Mouse (Mus musculus): ENCODE data around the gene Gast. TPM values are rescaled to one million over a fixed set of nuclear protein-coding genes. Genes with fewer than 3 reads are reported as not detected.
A peak's percentile ranks its signal among the peaks of the same experiment; 100 is the strongest.
"Not testable (repeated sequence)": the region's sequence is repeated elsewhere in the genome, so short reads cannot be mapped to it uniquely, and the experiment has no call there.

The Gast gene
- polyA plus RNA-seq, 1 experiment, result not detected

GRCm38 (mm10) chr11:100355972-100356818 lies 22.0 kb downstream of the Gast start, which contains the start of gene Hap1:
Gene Hap1 (minus strand): TSS chr11:100356128.
- Histone ChIP-seq H3K4me3 (replicated peaks; ENCODE audit: extremely low read depth, low read depth, low read length) (peak within 1 kb of the TSS; percentile 82), H3K4me1 (ENCODE audit: control insufficient read depth, insufficient read depth, low read length) (no peaks in the 10 kb centered on the region)
- whole genome bisulfite sequencing, result 2% methylated on average over 49 of the region's 49 CpGs
- DNase-seq, result peak; percentile 70
- no peak for TF ChIP-seq CTCF (IDR thresholded peaks at IDR 0.05; ENCODE audit: insufficient read depth, low read length)
- TF ChIP-seq POLR2A (IDR thresholded peaks at IDR 0.05; ENCODE audit: borderline replicate concordance, extremely low read depth, low read depth, low read length), result peak; percentile 47; the same call in 1 of the 2 replicates

- Histone ChIP-seq H3K4me3 (replicated peaks; ENCODE audit: extremely low read depth, low read depth, low read length) (no peak overlapping the region), H3K4me1 (ENCODE audit: control insufficient read depth, insufficient read depth, low read length) (no peaks in the 10 kb centered on the region)
- WGBS, result 14% methylated on average over 9 of the region's 9 CpGs
- no peak for TF ChIP-seq CTCF (IDR thresholded peaks at IDR 0.05; ENCODE audit: insufficient read depth, low read length)
- no peak for TF ChIP-seq POLR2A (IDR thresholded peaks at IDR 0.05; ENCODE audit: borderline replicate concordance, extremely low read depth, low read depth, low read length)
- DNase-seq, result no peak
Measured at GRCm38 (mm10) chr11:100356819-100357211, 22.6 kb downstream of the Gast start.

- no peak for TF ChIP-seq POLR2A (IDR thresholded peaks at IDR 0.05; ENCODE audit: borderline replicate concordance, extremely low read depth, low read depth, low read length)
- TF ChIP-seq CTCF (IDR thresholded peaks at IDR 0.05; ENCODE audit: insufficient read depth, low read length), result no peak
- no peaks in the 10 kb centered on the region for H3K4me1 ChIP-seq (ENCODE audit: control insufficient read depth, insufficient read depth, low read length)
- H3K4me3 ChIP-seq (replicated peaks; ENCODE audit: extremely low read depth, low read depth, low read length), result no peak overlapping the region
- no peak for DNase-seq
- 52% methylated on average over 5 of the region's 5 CpGs for WGBS
Measured at GRCm38 (mm10) chr11:100357408-100357807, 23.2 kb downstream of the Gast start.

GRCm38 (mm10) chr11:100360175-100360574 lies 26.0 kb downstream of the Gast start:
- H3K4me3 ChIP-seq (replicated peaks; ENCODE audit: extremely low read depth, low read depth, low read length), result no peak overlapping the region
- no peaks in the 10 kb centered on the region for H3K4me1 ChIP-seq (ENCODE audit: control insufficient read depth, insufficient read depth, low read length)
- no peak for TF ChIP-seq CTCF (IDR thresholded peaks at IDR 0.05; ENCODE audit: insufficient read depth, low read length)
- TF ChIP-seq POLR2A (IDR thresholded peaks at IDR 0.05; ENCODE audit: borderline replicate concordance, extremely low read depth, low read depth, low read length), result no peak
- 66% methylated on average over 6 of the region's 6 CpGs for WGBS
- no peak for DNase-seq

- 33% methylated on average over 1 of the region's 13 CpGs for WGBS
- not testable (repeated sequence) for H3K4me1 ChIP-seq (ENCODE audit: control insufficient read depth, insufficient read depth, low read length); DNase-seq; H3K4me3 ChIP-seq (replicated peaks; ENCODE audit: extremely low read depth, low read depth, low read length)
Measured at GRCm38 (mm10) chr11:100361059-100361458, 26.9 kb downstream of the Gast start.

GRCm38 (mm10) chr11:100362209-100362978 lies 28.2 kb downstream of the Gast start:
- 9% methylated on average over 8 of the region's 8 CpGs for WGBS
- Histone ChIP-seq H3K4me3 (replicated peaks; ENCODE audit: extremely low read depth, low read depth, low read length) (no peak overlapping the region), H3K4me1 (ENCODE audit: control insufficient read depth, insufficient read depth, low read length) (peaks cover 4% of the 10 kb centered on the region; the same call in 1 of the 2 replicates)
- DNase-seq, result peak; percentile 81
- TF ChIP-seq POLR2A (IDR thresholded peaks at IDR 0.05; ENCODE audit: borderline replicate concordance, extremely low read depth, low read depth, low read length), result no peak
- peak; percentile 94 for TF ChIP-seq CTCF (IDR thresholded peaks at IDR 0.05; ENCODE audit: insufficient read depth, low read length)

DNA sequence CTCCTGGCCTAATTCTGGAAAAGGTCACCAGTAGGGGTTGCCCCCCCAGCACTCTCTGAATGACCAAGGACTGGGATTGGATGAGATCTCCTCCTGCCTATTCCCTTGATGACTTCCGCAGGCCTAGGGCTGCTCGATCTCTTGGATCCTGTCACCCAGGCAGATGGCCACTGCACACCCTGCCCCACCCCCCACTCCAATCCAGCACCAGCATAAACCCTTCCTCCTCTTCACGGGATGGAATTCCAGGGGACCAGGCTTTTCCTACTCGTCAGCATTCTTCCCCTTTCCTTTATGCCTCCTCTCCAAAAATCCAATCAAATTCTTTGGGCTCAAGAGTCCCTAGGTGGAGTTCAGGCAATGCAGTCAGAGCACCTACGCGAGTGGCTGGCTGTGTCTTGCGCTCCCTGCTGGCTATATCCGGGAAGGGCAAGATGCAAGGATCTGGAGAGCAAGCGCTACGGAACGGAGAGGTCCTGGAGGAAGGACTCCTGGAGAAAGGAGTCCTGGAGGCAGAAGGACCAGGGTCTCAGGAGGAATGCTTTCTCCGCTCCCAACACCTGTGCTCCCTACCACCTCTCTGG lies 28.9 kb downstream of the Gast start:
- Histone ChIP-seq H3K4me3 (replicated peaks; ENCODE audit: extremely low read depth, low read depth, low read length) (no peak overlapping the region), H3K4me1 (ENCODE audit: control insufficient read depth, insufficient read depth, low read length) (peaks cover 4% of the 10 kb centered on the region; the same call in 1 of the 2 replicates)
- 9% methylated on average over 12 of the region's 12 CpGs for WGBS
- peak; percentile 79 for DNase-seq
- TF ChIP-seq CTCF (IDR thresholded peaks at IDR 0.05; ENCODE audit: insufficient read depth, low read length), result peak; percentile 85
- no peak for TF ChIP-seq POLR2A (IDR thresholded peaks at IDR 0.05; ENCODE audit: borderline replicate concordance, extremely low read depth, low read depth, low read length)

GRCm38 (mm10) chr11:100369145-100369544 lies 34.9 kb downstream of the Gast start:
- WGBS, result 51% methylated on average over 7 of the region's 7 CpGs
- Histone ChIP-seq H3K4me3 (replicated peaks; ENCODE audit: extremely low read depth, low read depth, low read length) (no peak overlapping the region), H3K4me1 (ENCODE audit: control insufficient read depth, insufficient read depth, low read length) (peaks cover 4% of the 10 kb centered on the region; the same call in 1 of the 2 replicates)
- TF ChIP-seq CTCF (IDR thresholded peaks at IDR 0.05; ENCODE audit: insufficient read depth, low read length) (no peak), POLR2A (IDR thresholded peaks at IDR 0.05; ENCODE audit: borderline replicate concordance, extremely low read depth, low read depth, low read length) (peak; percentile 5; the same call in 1 of the 2 replicates)
- DNase-seq, result no peak

DNA sequence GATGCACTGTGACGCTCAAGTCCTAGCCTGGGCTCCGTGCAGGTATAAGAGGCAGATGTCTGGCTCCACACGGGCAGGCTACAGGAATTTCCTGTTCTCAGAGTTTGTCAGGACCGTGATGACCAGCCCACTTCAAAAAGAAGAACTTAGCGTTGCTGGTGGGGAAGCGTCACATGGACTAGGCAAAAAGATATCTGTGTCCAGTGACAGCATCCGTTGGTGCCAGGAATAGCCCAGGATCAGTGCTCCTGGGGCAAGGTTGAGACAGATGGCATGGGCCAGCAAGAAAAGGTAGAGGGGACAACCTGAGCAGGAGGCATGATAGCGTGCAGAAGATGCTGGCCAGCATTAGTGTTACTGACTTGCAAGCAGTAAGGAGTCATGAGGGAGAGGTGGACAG lies 35.6 kb downstream of the Gast start:
- H3K4me3 ChIP-seq (replicated peaks; ENCODE audit: extremely low read depth, low read depth, low read length), result no peak overlapping the region
- H3K4me1 ChIP-seq (ENCODE audit: control insufficient read depth, insufficient read depth, low read length), result peaks cover 4% of the 10 kb centered on the region; the same call in 1 of the 2 replicates
- no peak for DNase-seq
- no peak for TF ChIP-seq POLR2A (IDR thresholded peaks at IDR 0.05; ENCODE audit: borderline replicate concordance, extremely low read depth, low read depth, low read length)
- no peak for TF ChIP-seq CTCF (IDR thresholded peaks at IDR 0.05; ENCODE audit: insufficient read depth, low read length)
- 52% methylated on average over 8 of the region's 8 CpGs for WGBS

Measured in lung, adult 2 months (tissue).